8 mouse cellular contexts compared by ENCODE assay signal in genomic region chr3:40745661-40746547, GRCm38 (mm10). TPM values are rescaled to one million over a fixed set of nuclear protein-coding genes. Genes with fewer than 3 reads are reported as not detected.
DNase-seq lines count a peak whose midpoint lies in the region; ATAC-seq and TF ChIP-seq lines count a peak whose summit lies in the region.

No protein-coding gene starts in this region.

- peak overlapping the region; percentile 81 for H3K4me2 ChIP-seq in forebrain, embryonic 11.5 days (ENCODE audit: low read depth, low read length, severe bottlenecking)
- H3K4me2 ChIP-seq in intestine, postnatal 0 days (replicated peaks; ENCODE audit: low read depth): peak overlapping the region; percentile 98

- no peaks in the 10 kb centered on the region for H3K27me3 ChIP-seq in forebrain, embryonic 11.5 days (ENCODE audit: control insufficient read depth, insufficient read depth, low read length)
- H3K27me3 ChIP-seq in intestine, postnatal 0 days (replicated peaks; ENCODE audit: control insufficient read depth, insufficient read depth, low read length): no peaks in the 10 kb centered on the region
- no peaks in the 10 kb centered on the region for H3K27me3 ChIP-seq in thymus, adult 2 months (ENCODE audit: control insufficient read depth, insufficient read depth, low read length)

- peak; percentile 42; the same call in 1 of the 2 replicates for ATAC-seq in forebrain, embryonic 11.5 days (replicated peaks; ENCODE audit: low FRiP score)
- ATAC-seq in intestine, postnatal 0 days: peak; percentile 29

- TF ChIP-seq CTCF in intestine, postnatal 0 days (IDR thresholded peaks at IDR 0.05; ENCODE audit: low read depth): no peak; the same call in 1 of the 2 replicates
- TF ChIP-seq CTCF in thymus, adult 2 months (IDR thresholded peaks at IDR 0.05; ENCODE audit: borderline replicate concordance, control insufficient read depth, extremely low read depth, insufficient read depth, low read length, poor library complexity): 0 out of 2 replicates have a peak, but pooled peaks have one; percentile 22

- peak overlapping the region; percentile 80 for H3K9ac ChIP-seq in forebrain, embryonic 11.5 days (ENCODE audit: low read length)
- peak overlapping the region; percentile 62 for H3K9ac ChIP-seq in intestine, postnatal 0 days (ENCODE audit: low read depth, low read length)

- no peak for TF ChIP-seq POLR2A in thymus, adult 2 months (IDR thresholded peaks at IDR 0.05; ENCODE audit: control insufficient read depth, extremely low read depth, insufficient read depth, low read length, poor library complexity)

- peak; percentile 18 to 37 for DNase-seq in left cerebral cortex, adult 18-20 months (ENCODE audit: low spot score in 2 of 2)
- no peak for DNase-seq in left cerebral cortex, adult 8-10 months (ENCODE audit: low spot score in 2 of 2)
- DNase-seq in adrenal gland, adult 2 months: peak; percentile 47
- DNase-seq in forebrain, embryonic 11.5 days (ENCODE audit: low spot score): peak; percentile 78
- DNase-seq in mesoderm, embryonic 11.5 days (ENCODE audit: low read depth, low spot score): peak; percentile 9
- DNase-seq in thymus, adult 2 months: peak; percentile 89
- DNase-seq in urinary bladder, postnatal 25 days (ENCODE audit: low spot score): no peak

- H3K9me3 ChIP-seq in forebrain, embryonic 11.5 days (ENCODE audit: control insufficient read depth, low read length): no peaks in the 10 kb centered on the region
- no peaks in the 10 kb centered on the region for H3K9me3 ChIP-seq in intestine, postnatal 0 days (ENCODE audit: control insufficient read depth)

- H3K27ac ChIP-seq in forebrain, embryonic 11.5 days (ENCODE audit: low read depth, low read length): peak overlapping the region; percentile 85
- no peak overlapping the region for H3K27ac ChIP-seq in intestine, postnatal 0 days (ENCODE audit: low read depth, low read length)
- peak overlapping the region; percentile 76 for H3K27ac ChIP-seq in thymus, adult 2 months (ENCODE audit: control insufficient read depth, insufficient read depth, low read length)

- no peaks in the 10 kb centered on the region for H3K36me3 ChIP-seq in forebrain, embryonic 11.5 days (ENCODE audit: control insufficient read depth, insufficient read depth, low read length)
- H3K36me3 ChIP-seq in intestine, postnatal 0 days (ENCODE audit: control insufficient read depth, insufficient read depth): no peaks in the 10 kb centered on the region
- no peaks in the 10 kb centered on the region for H3K36me3 ChIP-seq in thymus, adult 2 months (ENCODE audit: control insufficient read depth, insufficient read depth, low read length)

- H3K4me3 ChIP-seq in forebrain, embryonic 11.5 days (ENCODE audit: low read depth, low read length): peak overlapping the region; percentile 79
- peak overlapping the region; percentile 77 for H3K4me3 ChIP-seq in intestine, postnatal 0 days (ENCODE audit: low read depth, low read length)
- peak overlapping the region; percentile 67 for H3K4me3 ChIP-seq in thymus, adult 2 months (ENCODE audit: control insufficient read depth, insufficient read depth, low read length)

- WGBS in forebrain, embryonic 11.5 days: under 1% methylated on average over 37 of the region's 37 CpGs
- WGBS in intestine, postnatal 0 days: 2% methylated on average over 37 of the region's 37 CpGs
- 2% methylated on average over 37 of the region's 37 CpGs for WGBS in thymus, adult 2 months

- H3K4me1 ChIP-seq in forebrain, embryonic 11.5 days (replicated peaks; ENCODE audit: control insufficient read depth, insufficient read depth, low read length): 0 out of 2 replicates have a peak, but pooled peaks cover 3% of the 10 kb centered on the region
- no peaks in the 10 kb centered on the region for H3K4me1 ChIP-seq in intestine, postnatal 0 days (replicated peaks; ENCODE audit: control insufficient read depth, insufficient read depth, low read length)
- peaks cover 6% of the 10 kb centered on the region for H3K4me1 ChIP-seq in thymus, adult 2 months (replicated peaks; ENCODE audit: control insufficient read depth, insufficient read depth, low read length)

RNA-seq across cellular contexts. Expression of gene Hspa4l, which starts 1.6 kb away (rescaled TPM):
- 100 to 1,000 TPM; 178 to 183 TPM for total RNA-seq in left cerebral cortex, adult 18-20 months (2021)
- 100 to 1,000 TPM; 146 to 158 (median 154) TPM for total RNA-seq in left cerebral cortex, adult 8-10 months (2022)
- 10 to 100 TPM; 84.3 to 90.8 TPM for total RNA-seq in adrenal gland, adult 2 months (2021)
- 43.2 and 49.8 TPM in 2 replicates for polyA plus RNA-seq in adrenal gland, adult 2 months (2012; rRNA removed)
- polyA plus RNA-seq in forebrain, embryonic 11.5 days (2014; fragmentation: Nextera tagmentation; extraction: Ambion mirVana): 55.1 and 58.4 TPM in 2 replicates
- 8.4 and 9.2 TPM in 2 replicates for polyA plus RNA-seq in intestine, postnatal 0 days (2015; fragmentation: Nextera tagmentation; extraction: Ambion mirVana)
- 23.5 and 27.8 TPM in 2 replicates for polyA plus RNA-seq in thymus, adult 2 months (2012; rRNA removed)

RNA-seq across cellular contexts. Expression of gene Slc25a31, which starts 37.2 kb away (rescaled TPM):
- total RNA-seq in left cerebral cortex, adult 18-20 months (2021): not detected
- under 1 TPM in 3 of 4 experiments, not detected in 1; 0.30 to 0.34 (median 0.33) TPM for total RNA-seq in left cerebral cortex, adult 8-10 months (2022)
- under 1 TPM in 1 of 2 experiments, not detected in 1; 0.12 TPM for total RNA-seq in adrenal gland, adult 2 months (2021)
- polyA plus RNA-seq in adrenal gland, adult 2 months (2012; rRNA removed): not detected in 2 replicates
- polyA plus RNA-seq in forebrain, embryonic 11.5 days (2014; fragmentation: Nextera tagmentation; extraction: Ambion mirVana): 0.11 TPM in 1 of 2 replicates, not detected in the other
- not detected in 2 replicates for polyA plus RNA-seq in intestine, postnatal 0 days (2015; fragmentation: Nextera tagmentation; extraction: Ambion mirVana)
- polyA plus RNA-seq in thymus, adult 2 months (2012; rRNA removed): 0.10 and 0.16 TPM in 2 replicates

RNA-seq across cellular contexts. Expression of gene Plk4, which starts 53.9 kb away (rescaled TPM):
- total RNA-seq in left cerebral cortex, adult 18-20 months (2021): 1 to 10 TPM; 4.3 to 5.3 TPM
- total RNA-seq in left cerebral cortex, adult 8-10 months (2022): 1 to 10 TPM; 3.6 to 6.4 (median 5.1) TPM
- total RNA-seq in adrenal gland, adult 2 months (2021): 1 to 10 TPM; 3.3 to 4.7 TPM
- 0.98 and 1.2 TPM in 2 replicates for polyA plus RNA-seq in adrenal gland, adult 2 months (2012; rRNA removed)
- polyA plus RNA-seq in forebrain, embryonic 11.5 days (2014; fragmentation: Nextera tagmentation; extraction: Ambion mirVana): 83.7 and 92.1 TPM in 2 replicates
- polyA plus RNA-seq in intestine, postnatal 0 days (2015; fragmentation: Nextera tagmentation; extraction: Ambion mirVana): 9.1 and 10.9 TPM in 2 replicates
- polyA plus RNA-seq in thymus, adult 2 months (2012; rRNA removed): 15.8 and 19.5 TPM in 2 replicates

Comparison
In these comparisons a context has a peak if more than half of its experiments do, and no peak if none do; other contexts are left out.
1. DNase-seq: peak in left cerebral cortex, adult 18-20 months (2 of 2), adrenal gland, adult 2 months (single experiment), forebrain, embryonic 11.5 days (single experiment), mesoderm, embryonic 11.5 days (single experiment) and thymus, adult 2 months (single experiment); none in left cerebral cortex, adult 8-10 months (0 of 2) and urinary bladder, postnatal 25 days (single experiment).
2. Peak in every context shown above with its lines, with median percentiles within 50 percentile points of each other: H3K4me3 ChIP-seq.